Mouse (Mus musculus): ENCODE data around the gene Irf3.

- TF ChIP-seq HCFC1 (IDR thresholded peaks at IDR 0.05; ENCODE audit: borderline replicate concordance, insufficient read depth, low read length) (no peak), ZC3H11A (IDR thresholded peaks at IDR 0.05; ENCODE audit: borderline replicate concordance, low read depth, low read length) (no peak), CHD2 (IDR thresholded peaks at IDR 0.05; ENCODE audit: low read depth, low read length) (no peak), MAFK (IDR thresholded peaks at IDR 0.05; ENCODE audit: insufficient read depth, low read depth, low read length) (no peak)
These were observed 40.4 kb downstream of the Irf3 start for GRCm38 (mm10) chr7:45037720-45038361.
